Comparison of ENCODE assay signal across 8 mouse cellular contexts in the genomic region with DNA sequence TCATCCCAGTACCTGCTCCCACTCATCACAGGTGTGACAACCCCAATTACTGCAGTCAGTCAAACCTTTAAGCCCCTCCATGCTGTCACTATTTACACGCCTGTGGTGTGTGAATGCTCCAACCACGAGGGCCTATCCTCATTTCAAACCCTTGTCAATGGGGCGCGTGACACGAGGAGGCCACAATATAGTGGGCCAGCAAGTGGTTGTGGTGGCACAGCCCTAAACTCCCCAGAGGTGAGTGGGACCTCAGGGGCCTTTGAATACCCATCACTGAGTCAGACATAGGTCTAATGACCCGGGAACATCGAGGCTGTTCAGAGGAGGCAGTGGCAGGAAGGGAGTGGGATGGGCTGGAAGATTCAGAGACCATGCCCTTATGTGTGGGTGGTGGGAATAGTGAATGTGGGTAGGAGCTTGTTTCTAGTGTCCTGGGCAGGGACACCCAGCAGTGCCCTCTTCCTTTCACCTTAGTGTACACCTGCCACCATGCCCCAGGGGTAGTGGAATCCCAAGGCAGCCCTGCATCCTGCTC. TPM values are rescaled to one million over a fixed set of nuclear protein-coding genes. Genes with fewer than 3 reads are reported as not detected.
A peak's percentile ranks its signal among the peaks of the same experiment; 100 is the strongest.
DNase-seq lines count a peak whose midpoint lies in the region; ATAC-seq and TF ChIP-seq lines count a peak whose summit lies in the region.

No protein-coding gene starts in this region.

- DNase-seq in cerebellum, adult 9-11 months, result peak; percentile 77
- DNase-seq in cerebellum, adult 18-20 months, result no peak
- no peak for DNase-seq in liver, embryonic 14.5 days (ENCODE audit: low read depth in 3 of 3, low spot score in 3 of 3)
- DNase-seq in adrenal gland, postnatal 4 days (ENCODE audit: low spot score in 2 of 2), result no peak
- no peak for DNase-seq in thymus, postnatal 10 days (ENCODE audit: low spot score in 2 of 2)
- DNase-seq in adrenal gland, postnatal 14 days, result no peak

- 64% methylated on average over 7 of the region's 7 CpGs for WGBS in heart, embryonic 14.5 days
- WGBS in liver, embryonic 14.5 days (ENCODE audit: insufficient replicate concordance), result 49% methylated on average over 7 of the region's 7 CpGs

- no peaks in the 10 kb centered on the region for H3K27me3 ChIP-seq in C2C12 (ENCODE audit: control insufficient read depth, insufficient read depth, insufficient read length)
- H3K27me3 ChIP-seq in heart, embryonic 14.5 days (ENCODE audit: control insufficient read depth, insufficient read depth, low read length), result no peaks in the 10 kb centered on the region
- no peaks in the 10 kb centered on the region for H3K27me3 ChIP-seq in liver, embryonic 14.5 days (ENCODE audit: control insufficient read depth, insufficient read depth, low read length)

- H3K36me3 ChIP-seq in C2C12 (ENCODE audit: control insufficient read depth, insufficient read depth), result no peaks in the 10 kb centered on the region
- H3K36me3 ChIP-seq in heart, embryonic 14.5 days (ENCODE audit: control insufficient read depth, insufficient read depth, low read length), result no peaks in the 10 kb centered on the region
- no peaks in the 10 kb centered on the region for H3K36me3 ChIP-seq in liver, embryonic 14.5 days (replicated peaks; ENCODE audit: control insufficient read depth, insufficient read depth, low read depth)

- no peaks in the 10 kb centered on the region for H3K79me3 ChIP-seq in C2C12 (ENCODE audit: low read depth)

- H3K27ac ChIP-seq in heart, embryonic 14.5 days (replicated peaks in 1 of 2; ENCODE audit: control insufficient read depth in 1 of 2, insufficient read depth in 1 of 2, low read depth in 2 of 2, low read length in 2 of 2), result peak overlapping the region; percentile 84 to 91
- no peak overlapping the region for H3K27ac ChIP-seq in liver, embryonic 14.5 days

- H3K9ac ChIP-seq in heart, embryonic 14.5 days (ENCODE audit: low read length), result peak overlapping the region; percentile 86
- H3K9ac ChIP-seq in liver, embryonic 14.5 days (replicated peaks), result no peak overlapping the region

- peak overlapping the region; percentile 34 for H3K4me3 ChIP-seq in C2C12 (ENCODE audit: insufficient read depth, poor library complexity, severe bottlenecking)
- H3K4me3 ChIP-seq in heart, embryonic 14.5 days (ENCODE audit: control insufficient read depth in 1 of 2, insufficient read depth in 1 of 2, low read depth in 1 of 2, low read length in 2 of 2), result peak overlapping the region; percentile 70 to 72
- H3K4me3 ChIP-seq in liver, embryonic 14.5 days (ENCODE audit: insufficient read depth in 1 of 2, low read depth in 2 of 2, low read length in 2 of 2), result peak overlapping the region in 1 of 2 experiments; percentile 53; a peak in 1 of 4 replicates

- TF ChIP-seq CTCF in C2C12 (IDR thresholded peaks at IDR 0.05; ENCODE audit: control insufficient read depth, insufficient read depth, insufficient read length), result no peak
- no peak for TF ChIP-seq CTCF in liver, embryonic 14.5 days (IDR thresholded peaks at IDR 0.05; ENCODE audit: low read depth)

- H3K9me3 ChIP-seq in heart, embryonic 14.5 days (ENCODE audit: control insufficient read depth, low read length), result no peaks in the 10 kb centered on the region
- H3K9me3 ChIP-seq in liver, embryonic 14.5 days (ENCODE audit: control insufficient read depth, low read length), result no peaks in the 10 kb centered on the region

- no peak for TF ChIP-seq EP300 in liver, embryonic 14.5 days (IDR thresholded peaks at IDR 0.05; ENCODE audit: low read depth)

- H3K79me2 ChIP-seq in C2C12 (ENCODE audit: control insufficient read depth, insufficient read depth), result no peaks in the 10 kb centered on the region

- ATAC-seq in heart, embryonic 14.5 days (ENCODE audit: insufficient number of reproducible peaks, insufficient read depth, low FRiP score, low read depth), result no peak
- no peak for ATAC-seq in liver, embryonic 14.5 days (ENCODE audit: insufficient read depth)

- H3ac ChIP-seq in C2C12 (ENCODE audit: control insufficient read depth, insufficient read length, low read depth), result no peak overlapping the region

- H3K4me1 ChIP-seq in heart, embryonic 14.5 days (ENCODE audit: control insufficient read depth in 2 of 2, insufficient read depth in 2 of 2, low read length in 2 of 2), result peaks cover 47 to 71% of the 10 kb centered on the region in 2 experiments
- H3K4me1 ChIP-seq in liver, embryonic 14.5 days (replicated peaks; ENCODE audit: control insufficient read depth in 2 of 2, insufficient read depth in 2 of 2, low read length in 1 of 2), result no peaks in the 10 kb centered on the region

- peak overlapping the region; percentile 89 for H3K4me2 ChIP-seq in heart, embryonic 14.5 days (ENCODE audit: low read length)
- H3K4me2 ChIP-seq in liver, embryonic 14.5 days (ENCODE audit: low read depth), result peak overlapping the region; percentile 51

TF ChIP-seq in C2C12, 6 proteins besides CTCF, POLR2A, EP300 and RAD21:
- TF ChIP-seq MYOG (IDR thresholded peaks at IDR 0.05; ENCODE audit: control insufficient read depth, extremely low read depth, insufficient read length), result no peak
- no peak for TF ChIP-seq MAX (IDR thresholded peaks at IDR 0.05)
- no peak for TF ChIP-seq USF1 (IDR thresholded peaks at IDR 0.05; ENCODE audit: low read depth)
- no peak for TF ChIP-seq CEBPB (IDR thresholded peaks at IDR 0.05; ENCODE audit: low read depth)
- no peak for TF ChIP-seq FOSL1 (IDR thresholded peaks at IDR 0.05; ENCODE audit: insufficient read depth, low read length, poor library complexity, severe bottlenecking)
- TF ChIP-seq MYOD1 (IDR thresholded peaks at IDR 0.05; ENCODE audit: control insufficient read depth, insufficient read length, low read depth), result no peak
TF ChIP-seq in C2C12: peak in this region for 0.

RNA-seq across cellular contexts. Expression of gene Ralgds, which starts 21.0 kb away (rescaled TPM):
- 10.5 TPM for polyA plus RNA-seq in C2C12 (2012; fragmentation: generic; extraction: Trizol)
- polyA plus RNA-seq in heart, embryonic 14.5 days (2014; fragmentation: Nextera tagmentation; extraction: Ambion mirVana), result 20.1 and 21.1 TPM in 2 replicates
- polyA plus RNA-seq in liver, embryonic 14.5 days (2012; rRNA removed), result 2.0 and 2.1 TPM in 2 replicates
- polyA plus RNA-seq in liver, embryonic 14.5 days (2014; fragmentation: Nextera tagmentation; extraction: Ambion mirVana), result 1.5 and 2.1 TPM in 2 replicates
- total RNA-seq in adrenal gland, postnatal 4 days (2021), result 10 to 100 TPM; 65.0 to 67.0 TPM
- total RNA-seq in adrenal gland, postnatal 14 days (2021), result 27.0 and 35.9 TPM in 2 replicates

RNA-seq across cellular contexts. Expression of gene Gm10134, which starts 28.1 kb away (rescaled TPM):
- polyA plus RNA-seq in C2C12 (2012; fragmentation: generic; extraction: Trizol), result not detected
- 0.86 and 1.1 TPM in 2 replicates for polyA plus RNA-seq in heart, embryonic 14.5 days (2014; fragmentation: Nextera tagmentation; extraction: Ambion mirVana)
- polyA plus RNA-seq in liver, embryonic 14.5 days (2012; rRNA removed), result not detected in 2 replicates
- polyA plus RNA-seq in liver, embryonic 14.5 days (2014; fragmentation: Nextera tagmentation; extraction: Ambion mirVana), result not detected in 2 replicates
- 1 to 10 TPM; 3.4 to 5.2 TPM for total RNA-seq in adrenal gland, postnatal 4 days (2021)
- total RNA-seq in adrenal gland, postnatal 14 days (2021), result 1.1 and 3.2 TPM in 2 replicates

RNA-seq across cellular contexts. Expression of gene Cel, which starts 29.2 kb away (rescaled TPM):
- polyA plus RNA-seq in C2C12 (2012; fragmentation: generic; extraction: Trizol), result not detected
- polyA plus RNA-seq in heart, embryonic 14.5 days (2014; fragmentation: Nextera tagmentation; extraction: Ambion mirVana), result not detected in 2 replicates
- 0.10 and 0.19 TPM in 2 replicates for polyA plus RNA-seq in liver, embryonic 14.5 days (2012; rRNA removed)
- 0.39 TPM in 1 of 2 replicates, not detected in the other for polyA plus RNA-seq in liver, embryonic 14.5 days (2014; fragmentation: Nextera tagmentation; extraction: Ambion mirVana)
- total RNA-seq in adrenal gland, postnatal 4 days (2021), result 1,000 to 10,000 TPM in 1 of 2 experiments, under 1 TPM in 1; 0.42 to 1,494 TPM
- 0.15 TPM in 1 of 2 replicates, not detected in the other for total RNA-seq in adrenal gland, postnatal 14 days (2021)

RNA-seq across cellular contexts. Expression of gene Gbgt1, which starts 37.3 kb away (rescaled TPM):
- polyA plus RNA-seq in C2C12 (2012; fragmentation: generic; extraction: Trizol), result not detected
- not detected in 2 replicates for polyA plus RNA-seq in heart, embryonic 14.5 days (2014; fragmentation: Nextera tagmentation; extraction: Ambion mirVana)
- polyA plus RNA-seq in liver, embryonic 14.5 days (2012; rRNA removed), result 0.31 and 0.52 TPM in 2 replicates
- 0.15 and 0.29 TPM in 2 replicates for polyA plus RNA-seq in liver, embryonic 14.5 days (2014; fragmentation: Nextera tagmentation; extraction: Ambion mirVana)
- 1 to 10 TPM; 8.2 to 8.3 TPM for total RNA-seq in adrenal gland, postnatal 4 days (2021)
- 3.3 and 5.1 TPM in 2 replicates for total RNA-seq in adrenal gland, postnatal 14 days (2021)

RNA-seq across cellular contexts. Expression of gene Gtf3c5, which starts 49.6 kb away (rescaled TPM):
- polyA plus RNA-seq in C2C12 (2012; fragmentation: generic; extraction: Trizol), result 28.1 TPM
- polyA plus RNA-seq in heart, embryonic 14.5 days (2014; fragmentation: Nextera tagmentation; extraction: Ambion mirVana), result 20.0 and 20.7 TPM in 2 replicates
- polyA plus RNA-seq in liver, embryonic 14.5 days (2012; rRNA removed), result 10.0 and 11.6 TPM in 2 replicates
- polyA plus RNA-seq in liver, embryonic 14.5 days (2014; fragmentation: Nextera tagmentation; extraction: Ambion mirVana), result 7.6 and 9.0 TPM in 2 replicates
- 10 to 100 TPM; 27.0 to 28.3 TPM for total RNA-seq in adrenal gland, postnatal 4 days (2021)
- 18.7 and 18.9 TPM in 2 replicates for total RNA-seq in adrenal gland, postnatal 14 days (2021)
